Comparison of ENCODE assay signal across 8 mouse cellular contexts in the genomic region with DNA sequence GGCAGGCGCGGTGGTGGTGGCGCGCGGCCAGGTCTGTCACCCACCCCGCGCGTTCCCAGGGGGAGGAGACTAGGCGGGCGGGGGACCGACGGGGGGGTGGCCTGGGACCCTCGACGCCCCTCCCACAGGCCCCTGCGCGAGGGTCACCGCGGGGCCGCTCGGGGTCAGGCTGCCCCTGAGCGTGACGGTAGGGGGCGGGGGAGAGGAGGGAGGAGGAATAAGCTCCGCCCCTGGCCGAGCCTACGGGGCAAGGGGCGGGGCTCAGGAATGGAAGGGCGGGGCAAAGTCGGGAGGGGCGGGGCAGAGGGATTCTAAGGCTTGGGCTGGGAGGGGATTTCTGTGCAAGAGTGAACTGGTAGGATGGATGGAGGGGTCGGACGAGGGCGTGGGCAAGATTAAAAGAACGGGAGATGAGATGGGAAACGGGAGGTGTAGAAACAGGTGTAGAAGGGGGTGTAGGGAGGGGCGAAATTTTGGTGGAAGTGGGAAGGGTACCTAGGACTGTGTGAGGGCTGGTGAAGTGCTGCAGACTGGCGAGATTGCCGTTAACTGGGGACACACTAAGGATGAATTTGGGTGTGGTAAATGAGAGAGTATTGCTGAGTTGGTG. TPM values are rescaled to one million over a fixed set of nuclear protein-coding genes. Genes with fewer than 3 reads are reported as not detected.
DNase-seq lines count a peak whose midpoint lies in the region; ATAC-seq and TF ChIP-seq lines count a peak whose summit lies in the region.

No protein-coding gene starts in this region.

- peak overlapping the region; percentile 50 to 89 (median 88) for H3K4me3 ChIP-seq in CH12.LX (replicated peaks in 1 of 3; ENCODE audit: low read depth in 2 of 3, low read length in 2 of 3, poor library complexity in 1 of 3)
- peak overlapping the region; percentile 79 for H3K4me3 ChIP-seq in embryonic facial prominence, embryonic 10.5 days
- peak overlapping the region; percentile 71 for H3K4me3 ChIP-seq in heart, embryonic 16.5 days (ENCODE audit: low read length)

- H3K9me3 ChIP-seq in CH12.LX (replicated peaks; ENCODE audit: low read length), result no peaks in the 10 kb centered on the region
- no peaks in the 10 kb centered on the region for H3K9me3 ChIP-seq in embryonic facial prominence, embryonic 10.5 days
- no peaks in the 10 kb centered on the region for H3K9me3 ChIP-seq in heart, embryonic 16.5 days (replicated peaks; ENCODE audit: control insufficient read depth, low read length)

- no peak for TF ChIP-seq EP300 in CH12.LX (IDR thresholded peaks at IDR 0.05; ENCODE audit: low read length)

- dilution Hi-C loops in CH12.LX (cut with MboI; ENCODE audit: extremely low pct_ligation_motif_present, extremely low pct_unique_long_range_greater_than_20kb, low sequenced_read_pairs), result no loop called here

- H3K4me1 ChIP-seq in CH12.LX (ENCODE audit: control insufficient read depth in 1 of 2, insufficient read depth in 2 of 2), result peaks cover 0 to 17% of the 10 kb centered on the region in 2 experiments; a peak in 3 of 4 replicates
- H3K4me1 ChIP-seq in embryonic facial prominence, embryonic 10.5 days, result peaks cover 36% of the 10 kb centered on the region
- peaks cover 37% of the 10 kb centered on the region for H3K4me1 ChIP-seq in heart, embryonic 16.5 days (ENCODE audit: control insufficient read depth, insufficient read depth, low read length)

- TF ChIP-seq CTCF in CH12.LX (conservative IDR thresholded peaks at IDR 0.05 in 1 of 2, IDR thresholded peaks at IDR 0.05 in 1 of 2; ENCODE audit: low read depth in 2 of 2, low read length in 2 of 2), result no peak

- WGBS in embryonic facial prominence, embryonic 10.5 days, result 1% methylated on average over 38 of the region's 38 CpGs
- WGBS in heart, embryonic 16.5 days, result under 1% methylated on average over 37 of the region's 38 CpGs

- DNase-seq in CH12.LX (ENCODE audit: extremely low read depth) (peak; percentile 85), adipocyte (ENCODE audit: low spot score) (peak; percentile 80)
- peak; percentile 96 for DNase-seq in embryonic facial prominence, embryonic 10.5 days (ENCODE audit: low spot score)
- peak; percentile 94 for DNase-seq in left cerebral cortex, postnatal 4 days
- DNase-seq in mesoderm, embryonic 11.5 days (ENCODE audit: low read depth, low spot score), result peak; percentile 94
- peak; percentile 85 to 86 for DNase-seq in spleen, postnatal 36 days (ENCODE audit: low spot score in 2 of 2)
- no peak for DNase-seq in frontal cortex, postnatal 14 days (ENCODE audit: low spot score in 2 of 2)

- H3K27ac ChIP-seq in CH12.LX (ENCODE audit: insufficient read depth, low read depth), result peak overlapping the region; percentile 78
- H3K27ac ChIP-seq in embryonic facial prominence, embryonic 10.5 days (replicated peaks), result peak overlapping the region; percentile 99
- peak overlapping the region; percentile 96 for H3K27ac ChIP-seq in heart, embryonic 16.5 days (ENCODE audit: low read length)

- peak overlapping the region; percentile 86 for H3K4me2 ChIP-seq in CH12.LX (ENCODE audit: insufficient read depth, low read depth, poor library complexity, severe bottlenecking)
- H3K4me2 ChIP-seq in heart, embryonic 16.5 days (ENCODE audit: low read depth, low read length), result peak overlapping the region; percentile 74

- TF ChIP-seq POLR2A in CH12.LX (IDR thresholded peaks at IDR 0.05; ENCODE audit: low read depth, low read length), result 0 out of 2 replicates have a peak, but pooled peaks have one; percentile 0

- peaks cover 2 to 8% of the 10 kb centered on the region in 2 experiments for H3K36me3 ChIP-seq in CH12.LX (replicated peaks in 1 of 2; ENCODE audit: control insufficient read depth in 1 of 2, insufficient read depth in 1 of 2, low read length in 1 of 2)
- H3K36me3 ChIP-seq in embryonic facial prominence, embryonic 10.5 days (replicated peaks), result peaks cover 6% of the 10 kb centered on the region
- no peaks in the 10 kb centered on the region for H3K36me3 ChIP-seq in heart, embryonic 16.5 days (ENCODE audit: control insufficient read depth, insufficient read depth)

- intact Hi-C loops in left cerebral cortex, postnatal 4 days (cut with DNase I), result loop anchor here (10.0 kb wide), 1 partner anchor 164 kb away; no protein-coding TSS in a partner anchor

- TF ChIP-seq RAD21 in CH12.LX (IDR thresholded peaks at IDR 0.05; ENCODE audit: low read depth, low read length), result no peak

- in situ Hi-C loops in CH12.LX (cut with MboI; ENCODE audit: low pct_ligation_motif_present, low pct_unique_long_range_greater_than_20kb, low sequenced_read_pairs), result no loop called here

- ATAC-seq in heart, embryonic 16.5 days (replicated peaks; ENCODE audit: extremely low read depth, insufficient read depth, low FRiP score), result peak; percentile 41

- peaks cover 11% of the 10 kb centered on the region for H3K27me3 ChIP-seq in CH12.LX (replicated peaks)
- no peaks in the 10 kb centered on the region for H3K27me3 ChIP-seq in embryonic facial prominence, embryonic 10.5 days (replicated peaks; ENCODE audit: low read depth, poor library complexity, severe bottlenecking)
- no peaks in the 10 kb centered on the region for H3K27me3 ChIP-seq in heart, embryonic 16.5 days (ENCODE audit: control insufficient read depth, insufficient read depth, low read length)

- H3K79me2 ChIP-seq in CH12.LX (replicated peaks; ENCODE audit: control insufficient read depth, extremely low read depth, insufficient read depth, poor library complexity, severe bottlenecking), result peaks cover 6% of the 10 kb centered on the region

- H3K9ac ChIP-seq in CH12.LX (ENCODE audit: insufficient read depth, low read depth), result peak overlapping the region; percentile 81
- peak overlapping the region; percentile 87 for H3K9ac ChIP-seq in heart, embryonic 16.5 days (ENCODE audit: low read length)

TF ChIP-seq in CH12.LX, 34 proteins besides CTCF, POLR2A, EP300 and RAD21:
- TF ChIP-seq NRF1 (IDR thresholded peaks at IDR 0.05; ENCODE audit: low read depth, low read length) (peak; percentile 0; the same call in 1 of the 2 replicates), MXI1 (IDR thresholded peaks at IDR 0.05; ENCODE audit: low read depth, low read length) (peak; percentile 36), MAZ (IDR thresholded peaks at IDR 0.05; ENCODE audit: low read depth, low read length) (peak; percentile 44), MEF2A (IDR thresholded peaks at IDR 0.05; ENCODE audit: borderline replicate concordance, low read depth, low read length) (0 out of 2 replicates have a peak, but pooled peaks have one; percentile 3), ELF1 (IDR thresholded peaks at IDR 0.05; ENCODE audit: low read depth, low read length) (no peak), JUND (conservative IDR thresholded peaks at IDR 0.05; ENCODE audit: low read depth, low read length) (no peak), BHLHE40 (IDR thresholded peaks at IDR 0.05; ENCODE audit: low read depth, low read length) (0 out of 2 replicates have a peak, but pooled peaks have one; percentile 17)

RNA-seq across cellular contexts. Expression of a gene that starts 19.9 kb away (rescaled TPM):
- 10.9 and 12.3 TPM in 2 replicates for total RNA-seq in CH12.LX (2012; rRNA removed)
- 1.0 and 2.3 TPM in 2 replicates for total RNA-seq in CH12.LX (2014; rRNA removed)
- polyA plus RNA-seq in CH12.LX (2012; ENCODE audit: insufficient read length, low read depth), result 6.5 and 8.0 TPM in 2 replicates
- 12.4 and 14.2 TPM in 2 replicates for polyA plus RNA-seq in embryonic facial prominence, embryonic 10.5 days (2016; fragmentation: Nextera tagmentation; extraction: Ambion mirVana)
- polyA plus RNA-seq in heart, embryonic 16.5 days (2015; fragmentation: Nextera tagmentation; extraction: Ambion mirVana), result 9.4 and 10.2 TPM in 2 replicates
- 10 to 100 TPM; 80.4 to 91.7 TPM for total RNA-seq in left cerebral cortex, postnatal 4 days (2021)

Comparison
In these comparisons a context has a peak if more than half of its experiments do, and no peak if none do; other contexts are left out.
1. DNase-seq: peak in CH12.LX (single experiment), adipocyte (single experiment), embryonic facial prominence, embryonic 10.5 days (single experiment), left cerebral cortex, postnatal 4 days (single experiment), mesoderm, embryonic 11.5 days (single experiment) and spleen, postnatal 36 days (2 of 2); none in frontal cortex, postnatal 14 days (0 of 2).
2. Peak in every context shown above with its lines, with median percentiles within 50 percentile points of each other: H3K27ac ChIP-seq and H3K4me3 ChIP-seq.